Mouse (Mus musculus) forebrain, postnatal 0 days (tissue): ENCODE results near the gene Popdc3. TPM values are rescaled to one million over a fixed set of nuclear protein-coding genes. Genes with fewer than 3 reads are reported as not detected.

Experiments used
- ATAC-seq: fragments of 200-750 bp; cut with Nextera tagmentation; 2 replicates; pipeline ENCODE4 v1.8.0; 2017; ENCODE audit warnings: mild to moderate bottlenecking, moderate library complexity
- DNase-seq: peaks from one replicate; pipeline ENCODE4 v3.0.0-alpha.2; 2015
- H3K27ac ChIP-seq: fragments of 300-500 bp; sonication (generic); 2 replicates; pipeline ENCODE4 v1.5.1; 2014; ENCODE audit warnings: low read depth, mild to moderate bottlenecking, antibody characterized with exemption, low read length, moderate library complexity, mixed read lengths
- H3K27me3 ChIP-seq: fragments of 300-500 bp; sonication (generic); 2 replicates; pipeline ENCODE4 v1.6.1; 2014; ENCODE audit warnings: mild to moderate bottlenecking, low read length, mixed read lengths; ENCODE audit not compliant: insufficient read depth
- H3K36me3 ChIP-seq: fragments of 300-500 bp; sonication (generic); 2 replicates; pipeline ENCODE4 v1.6.1; 2014; ENCODE audit warnings: mild to moderate bottlenecking, moderate library complexity; ENCODE audit not compliant: insufficient read depth
- H3K4me1 ChIP-seq: fragments of 300-500 bp; sonication (generic); 2 replicates; pipeline ENCODE4 v1.6.1; 2014; ENCODE audit warnings: antibody characterized with exemption; ENCODE audit not compliant: insufficient read depth
- H3K4me2 ChIP-seq: fragments of 300-500 bp; sonication (generic); 2 replicates; pipeline ENCODE4 v1.6.1; 2014; ENCODE audit warnings: low read depth, mild to moderate bottlenecking, moderate library complexity
- H3K4me3 ChIP-seq: fragments of 300-500 bp; sonication (generic); 2 replicates; pipeline ENCODE4 v1.5.1; 2014; ENCODE audit warnings: low read depth, low read length, mixed read lengths
- H3K9ac ChIP-seq: fragments of 300-500 bp; sonication (generic); 2 replicates; pipeline ENCODE4 v1.6.1; 2014; ENCODE audit warnings: mild to moderate bottlenecking
- H3K9me3 ChIP-seq: fragments of 300-500 bp; sonication (generic); 2 replicates; pipeline ENCODE4 v1.6.1; 2016; ENCODE audit warnings: low read length
- CTCF ChIP-seq: sonication (generic); IDR thresholded peaks from 2 replicates; pipeline ENCODE4 v1.5.1; 2016; ENCODE audit warnings: antibody characterized with exemption, control low read depth, low read depth
- WGBS: fragments of 180-500 bp; shearing (Covaris S2); extraction: QIAGEN DNeasy Blood & Tissue Kit; methylation state at CpG from one replicate; pipeline ENCODE4 v1.1.7; 2014; 5-methylcytosine and 5-hydroxymethylcytosine counted together
- polyA plus RNA-seq: library from polyadenylated mRNA; unstranded; fragments of >200 nt; fragmentation: Nextera tagmentation; extraction: Ambion mirVana; gene quantifications from 2 replicates; pipeline ENCODE4 v1.2.1, GENCODE M21; 2015
- total RNA-seq: library from RNA; depleted of rRNA; stranded (reverse); fragments of >200 nt; gene quantifications from 2 replicates; pipeline ENCODE4 v1.2.3, GENCODE M21; 2014

Gene Popdc3
- total and polyA plus RNA-seq, 2 experiments from 2014 or later = 2.3 to 2.9 TPM

DNA sequence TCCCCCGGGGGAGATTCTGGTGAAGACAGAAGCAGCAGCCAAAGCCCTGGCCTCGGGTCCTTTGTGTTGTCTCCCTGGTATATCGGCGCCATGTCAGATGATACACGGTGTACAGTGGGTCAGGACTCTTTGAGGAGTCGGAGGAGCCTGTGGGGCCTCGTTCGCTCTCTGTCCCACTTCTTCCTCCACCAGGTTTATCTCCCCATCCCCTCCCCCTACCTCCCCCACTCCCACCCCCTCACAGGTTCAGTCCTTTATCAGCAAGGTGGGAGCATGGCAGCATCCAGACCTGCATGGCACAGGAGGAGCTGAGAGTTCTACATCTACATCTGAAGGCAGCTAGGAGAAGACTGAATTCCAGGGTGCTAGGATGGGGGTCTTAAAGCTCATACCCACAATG is 12.0 kb upstream of the Popdc3 start:
- no peak overlapping the region for H3K9ac ChIP-seq
- 88% methylated on average over 8 of the region's 8 CpGs for WGBS
- H3K4me2 ChIP-seq = no peak overlapping the region
- H3K27ac ChIP-seq = no peak overlapping the region
- no peaks in the 10 kb centered on the region for H3K9me3 ChIP-seq
- no peak overlapping the region for H3K4me3 ChIP-seq
- ATAC-seq (no peak), DNase-seq (no peak)
- H3K36me3 ChIP-seq = no peaks in the 10 kb centered on the region
- TF ChIP-seq CTCF = no peak
- H3K4me1 ChIP-seq = no peaks in the 10 kb centered on the region
- H3K27me3 ChIP-seq = no peaks in the 10 kb centered on the region

GRCm38 (mm10) chr10:45173927-45174326 is 4.0 kb upstream of the Popdc3 start:
- H3K4me3 ChIP-seq = no peak overlapping the region
- no peak overlapping the region for H3K4me2 ChIP-seq
- no peak overlapping the region for H3K9ac ChIP-seq
- no peaks in the 10 kb centered on the region for H3K4me1 ChIP-seq
- WGBS = 85% methylated on average over 8 of the region's 8 CpGs
- no peaks in the 10 kb centered on the region for H3K36me3 ChIP-seq
- no peak for TF ChIP-seq CTCF
- DNase-seq = no peak
- ATAC-seq = no peak
- H3K9me3 ChIP-seq = no peaks in the 10 kb centered on the region
- H3K27me3 ChIP-seq = no peaks in the 10 kb centered on the region
- no peak overlapping the region for H3K27ac ChIP-seq

DNA sequence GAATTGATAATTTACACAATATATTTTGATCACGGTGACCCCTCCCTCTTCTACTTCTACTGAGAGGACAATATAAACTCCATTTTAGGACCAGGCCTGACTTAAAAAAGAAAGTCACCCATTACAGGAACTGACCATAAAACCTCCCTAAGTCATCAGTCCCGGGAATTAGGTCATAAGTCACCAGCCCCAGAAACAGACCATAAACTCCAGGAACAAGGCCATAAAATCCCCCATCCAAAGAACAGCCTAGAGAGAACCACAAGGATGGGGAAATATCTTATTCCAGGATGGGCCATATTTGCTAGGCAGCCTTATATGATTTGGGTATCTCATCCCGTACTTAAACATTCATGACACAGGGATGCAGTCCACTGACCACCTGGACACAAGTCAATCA is 3.6 kb upstream of the Popdc3 start:
- Histone ChIP-seq H3K4me2 (no peak overlapping the region), H3K4me3 (no peak overlapping the region), H3K9ac (no peak overlapping the region), H3K36me3 (no peaks in the 10 kb centered on the region), H3K27me3 (no peaks in the 10 kb centered on the region), H3K27ac (no peak overlapping the region), H3K4me1 (no peaks in the 10 kb centered on the region), H3K9me3 (no peaks in the 10 kb centered on the region)
- ATAC-seq (no peak), DNase-seq (no peak)
- WGBS = 95% methylated on average over 3 of the region's 3 CpGs
- no peak for TF ChIP-seq CTCF

DNA sequence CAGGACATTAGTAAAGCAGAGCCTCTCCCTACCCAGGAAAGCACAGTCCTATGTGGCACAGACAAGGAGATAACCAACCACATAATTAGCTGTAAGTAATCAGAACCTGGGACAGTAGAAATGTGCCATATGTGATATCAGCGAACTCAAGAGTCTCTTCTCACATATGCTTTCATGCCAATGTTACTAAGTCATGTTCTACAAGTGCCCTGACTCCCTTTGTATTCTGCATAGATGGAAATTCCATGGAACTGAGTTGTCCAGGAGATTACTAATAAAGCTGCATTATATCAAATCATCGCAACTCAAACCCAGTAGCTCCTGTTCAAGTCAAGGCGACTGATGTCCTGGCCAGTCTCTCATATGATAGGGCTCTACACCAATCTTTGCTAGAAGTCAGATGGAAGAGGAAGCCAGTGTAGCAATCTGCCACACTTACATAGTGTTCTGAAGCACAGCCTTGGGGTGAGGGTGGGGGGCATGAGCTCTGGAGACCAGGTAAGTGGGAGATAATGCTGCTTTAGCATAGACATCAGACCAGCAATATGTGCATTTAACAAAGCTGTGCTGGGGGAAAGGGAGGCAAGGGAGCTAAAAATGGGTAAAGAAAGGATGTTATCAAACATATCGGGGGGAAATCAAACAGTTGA is 2.9 kb downstream of the Popdc3 start:
- Histone ChIP-seq H3K4me1 (no peaks in the 10 kb centered on the region), H3K4me2 (no peak overlapping the region), H3K9ac (no peak overlapping the region), H3K9me3 (no peaks in the 10 kb centered on the region), H3K27me3 (no peaks in the 10 kb centered on the region), H3K4me3 (no peak overlapping the region), H3K27ac (no peak overlapping the region), H3K36me3 (no peaks in the 10 kb centered on the region)
- DNase-seq (no peak), ATAC-seq (no peak)
- WGBS = 95% methylated on average over 4 of the region's 4 CpGs
- no peak for TF ChIP-seq CTCF

- no peak for TF ChIP-seq CTCF
- no peak overlapping the region for H3K4me2 ChIP-seq
- no peak overlapping the region for H3K9ac ChIP-seq
- no peak for ATAC-seq
- H3K9me3 ChIP-seq = no peaks in the 10 kb centered on the region
- no peaks in the 10 kb centered on the region for H3K36me3 ChIP-seq
- no peaks in the 10 kb centered on the region for H3K27me3 ChIP-seq
- no peak overlapping the region for H3K27ac ChIP-seq
- H3K4me1 ChIP-seq = no peaks in the 10 kb centered on the region
- DNase-seq = no peak
- 72% methylated on average over 3 of the region's 3 CpGs for WGBS
- no peak overlapping the region for H3K4me3 ChIP-seq
Measured at GRCm38 (mm10) chr10:45181344-45181743, 3.4 kb downstream of the Popdc3 start.

GRCm38 (mm10) chr10:45185457-45185856 is 7.6 kb downstream of the Popdc3 start:
- DNase-seq (no peak), ATAC-seq (no peak)
- Histone ChIP-seq H3K9me3 (no peaks in the 10 kb centered on the region), H3K4me1 (no peaks in the 10 kb centered on the region), H3K27me3 (no peaks in the 10 kb centered on the region), H3K4me3 (no peak overlapping the region), H3K36me3 (no peaks in the 10 kb centered on the region), H3K9ac (no peak overlapping the region), H3K27ac (no peak overlapping the region), H3K4me2 (no peak overlapping the region)
- TF ChIP-seq CTCF = no peak
- 87% methylated on average over 2 of the region's 2 CpGs for WGBS

- ATAC-seq (peak; percentile 34; the same call in 1 of the 2 replicates), DNase-seq (no peak)
- H3K4me3 ChIP-seq = no peak overlapping the region
- TF ChIP-seq CTCF = no peak
- H3K9me3 ChIP-seq = no peaks in the 10 kb centered on the region
- H3K27me3 ChIP-seq = no peaks in the 10 kb centered on the region
- H3K36me3 ChIP-seq = no peaks in the 10 kb centered on the region
- no peak overlapping the region for H3K9ac ChIP-seq
- 55% methylated on average over 14 of the region's 14 CpGs for WGBS
- H3K4me1 ChIP-seq = no peaks in the 10 kb centered on the region
- H3K27ac ChIP-seq = no peak overlapping the region
- no peak overlapping the region for H3K4me2 ChIP-seq
Measured at GRCm38 (mm10) chr10:45193330-45194310, 15.7 kb downstream of the Popdc3 start.
